Mouse (Mus musculus) CD4-positive, CD25-positive, alpha-beta regulatory T cell, adult 4 months (primary cell): ENCODE data around the gene Bglap. TPM values are rescaled to one million over a fixed set of nuclear protein-coding genes. Genes with fewer than 3 reads are reported as not detected.
"Not testable (repeated sequence)": the region's sequence is repeated elsewhere in the genome, so short reads cannot be mapped to it uniquely, and the experiment has no call there.

Experiments
- ATAC-seq: one replicate; pipeline ENCODE4 v1.8.0; 2017
- polyA plus RNA-seq, 2 experiments: library from polyadenylated mRNA; unstranded; fragments of 100-300 nt; shearing (Covaris generic); gene quantifications; one replicate each; pipeline ENCODE4 v1.2.1; 2017

Bglap gene
- polyA plus RNA-seq, 2 experiments from 2014 or later, result not detected

GRCm38 (mm10) chr3:88393776-88394375 lies 9.6 kb upstream of the Bglap start:
- ATAC-seq, result no peak

GRCm38 (mm10) chr3:88382383-88382782 lies 1.9 kb downstream of the Bglap start:
- not testable (repeated sequence) for ATAC-seq

GRCm38 (mm10) chr3:88381389-88382315 lies 2.6 kb downstream of the Bglap start:
- ATAC-seq, result peak; percentile 98

DNA sequence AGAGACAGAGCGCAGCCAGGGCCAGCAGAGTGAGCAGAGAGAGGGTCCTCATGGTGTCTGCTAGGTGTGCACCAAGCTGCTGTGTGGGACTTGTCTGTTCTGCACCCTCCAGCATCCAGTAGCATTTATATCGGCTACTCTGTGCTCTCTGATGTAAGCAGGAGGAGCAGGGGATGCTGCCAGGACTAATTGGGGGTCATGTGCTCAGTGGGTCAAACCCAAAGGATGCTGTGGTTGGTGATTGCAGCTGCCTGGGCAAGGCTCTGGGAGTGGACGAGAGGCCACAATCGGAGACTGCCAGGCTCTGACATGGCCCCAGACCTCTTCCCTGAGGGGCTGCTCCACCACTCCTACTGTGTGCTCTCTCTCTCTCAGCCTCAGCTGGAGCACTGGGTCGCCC lies 5.7 kb downstream of the Bglap start, which contains the start of gene Bglap2:
Gene Bglap2, minus strand, starts transcription at position 101 of the 400 bp plus-strand sequence.
- ATAC-seq, result not testable (repeated sequence)

- ATAC-seq, result not testable (repeated sequence)
Observed at GRCm38 (mm10) chr3:88376644-88377043, 7.6 kb downstream of the Bglap start.

- ATAC-seq, result peak; percentile 93
Observed at GRCm38 (mm10) chr3:88375750-88376626, 8.3 kb downstream of the Bglap start.

GRCm38 (mm10) chr3:88372643-88373042 lies 11.6 kb downstream of the Bglap start, which contains the start of gene Bglap3:
TSS of gene Bglap3 (minus strand) at chr3:88372743.
- ATAC-seq, result not testable (repeated sequence)

DNA sequence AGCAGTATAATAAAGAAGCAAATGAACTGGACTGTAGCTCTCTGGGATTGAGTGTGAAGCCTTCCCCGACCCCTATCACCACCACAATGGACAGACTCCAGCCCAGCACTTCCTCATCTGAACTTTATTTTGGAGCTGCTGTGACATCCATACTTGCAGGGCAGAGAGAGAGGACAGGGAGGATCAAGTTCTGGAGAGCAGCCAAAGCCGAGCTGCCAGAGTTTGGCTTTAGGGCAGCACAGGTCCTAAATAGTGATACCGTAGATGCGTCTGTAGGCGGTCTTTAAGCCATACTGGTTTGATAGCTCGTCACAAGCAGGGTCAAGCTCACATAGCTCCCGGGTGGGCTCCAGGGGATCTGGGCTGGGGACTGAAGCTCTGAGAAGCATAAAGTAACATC lies 15.8 kb downstream of the Bglap start:
- ATAC-seq, result not testable (repeated sequence)

- not testable (repeated sequence) for ATAC-seq
Observed at GRCm38 (mm10) chr3:88367517-88367916, 16.7 kb downstream of the Bglap start.

GRCm38 (mm10) chr3:88366830-88367428 lies 17.3 kb downstream of the Bglap start:
- peak; percentile 95 for ATAC-seq

GRCm38 (mm10) chr3:88365705-88366361 lies 18.4 kb downstream of the Bglap start:
- ATAC-seq, result no peak

GRCm38 (mm10) chr3:88364337-88364736 lies 19.9 kb downstream of the Bglap start, which contains the start of gene Paqr6:
TSS of gene Paqr6 (plus strand) at chr3:88364584.
- no peak for ATAC-seq

GRCm38 (mm10) chr3:88363700-88364099 lies 20.6 kb downstream of the Bglap start:
- no peak for ATAC-seq

DNA sequence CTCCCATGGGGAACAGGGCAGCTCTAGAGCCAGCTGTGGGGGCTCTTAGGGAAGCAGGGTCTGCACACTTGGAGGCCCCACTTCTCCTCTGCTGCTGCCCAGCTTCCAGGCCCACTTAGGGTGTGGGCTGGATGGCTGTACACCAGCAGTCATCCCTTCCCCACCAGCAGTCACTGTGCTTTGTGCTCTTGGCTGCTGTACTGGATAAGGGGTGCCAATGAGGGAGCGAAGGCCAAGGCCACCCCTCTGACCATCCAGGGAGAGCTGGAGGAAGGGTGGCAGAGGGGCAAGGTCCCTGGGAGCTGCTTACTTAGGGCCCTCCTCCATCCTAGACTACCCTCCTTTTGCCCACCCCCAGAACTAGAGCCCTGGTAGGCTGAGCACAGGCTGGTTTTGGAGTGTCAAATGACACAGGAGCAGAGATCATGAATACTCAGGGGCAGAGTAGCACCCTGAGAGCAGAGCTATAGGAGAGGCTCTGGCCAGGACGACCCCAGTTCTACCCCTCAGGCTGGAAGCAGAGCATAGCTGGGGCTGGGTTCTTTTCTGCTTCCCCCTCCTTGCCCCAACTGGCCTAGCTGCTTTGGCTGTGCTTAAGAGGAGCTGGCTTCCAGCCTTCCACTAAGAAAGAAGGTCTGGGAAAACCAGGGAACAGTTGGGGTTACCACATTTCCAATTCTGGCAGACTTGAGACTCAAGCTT lies 22.5 kb downstream of the Bglap start:
- ATAC-seq, result no peak

DNA sequence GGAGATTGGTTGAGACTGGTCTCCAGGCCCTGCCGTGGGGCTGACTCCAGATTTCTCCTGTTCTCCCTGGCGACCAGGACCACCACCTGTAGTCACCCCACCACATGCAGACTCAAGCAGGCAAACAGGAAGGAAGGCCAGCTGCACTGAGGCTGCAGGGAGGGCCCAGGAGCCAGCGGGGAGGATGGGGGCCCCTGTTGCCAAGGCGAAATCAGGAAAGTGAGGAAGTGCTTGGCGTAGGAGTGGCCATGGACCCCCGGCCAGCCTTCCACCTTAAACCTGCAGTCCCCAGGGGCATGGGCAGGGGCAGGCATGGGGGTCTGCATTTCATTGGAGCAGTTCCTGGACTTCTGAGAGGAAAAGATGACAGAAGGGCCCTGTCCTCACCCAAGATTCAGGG lies 23.2 kb downstream of the Bglap start:
- no peak for ATAC-seq

- ATAC-seq, result no peak
Observed at GRCm38 (mm10) chr3:88359989-88360388, 24.3 kb downstream of the Bglap start.

GRCm38 (mm10) chr3:88359584-88359983 lies 24.7 kb downstream of the Bglap start:
- no peak for ATAC-seq

DNA sequence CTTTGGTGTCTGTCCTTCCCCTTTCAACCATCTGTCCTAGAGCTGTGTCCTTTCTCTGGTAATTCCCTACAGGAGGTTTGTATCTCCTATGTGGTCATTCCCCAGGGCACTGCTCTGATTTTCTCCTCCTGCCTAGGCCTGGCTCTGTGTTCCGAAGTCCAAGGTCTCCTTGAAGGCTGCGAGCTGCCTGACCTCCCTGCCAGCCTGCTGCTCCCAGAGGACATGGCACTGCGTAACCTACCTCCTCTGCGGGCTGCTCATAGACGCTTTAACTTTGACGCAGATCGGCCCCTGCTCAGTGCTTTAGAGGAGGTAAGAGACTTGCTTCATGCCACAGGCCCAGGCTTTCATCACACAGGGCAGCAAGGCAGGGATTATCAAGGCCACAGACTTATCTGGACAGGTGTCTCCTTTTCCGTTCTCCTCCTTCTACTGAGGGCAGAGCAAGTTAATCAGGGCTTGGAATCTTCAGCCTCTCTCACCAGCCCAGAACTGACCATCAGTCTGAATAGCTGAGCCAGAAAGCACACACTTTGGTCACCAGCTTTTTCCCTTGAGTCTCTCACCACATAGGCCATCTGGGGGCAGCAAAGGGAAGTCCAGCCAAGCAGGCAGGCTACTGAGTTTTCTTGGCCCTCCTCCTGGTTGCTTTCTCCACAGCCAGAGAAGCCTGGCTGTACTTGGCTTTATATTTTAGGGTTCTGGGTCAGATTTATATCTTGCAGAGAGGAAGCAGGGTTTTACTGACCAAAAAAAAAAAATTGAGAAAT lies 29.7 kb downstream of the Bglap start:
- no peak for ATAC-seq

DNA sequence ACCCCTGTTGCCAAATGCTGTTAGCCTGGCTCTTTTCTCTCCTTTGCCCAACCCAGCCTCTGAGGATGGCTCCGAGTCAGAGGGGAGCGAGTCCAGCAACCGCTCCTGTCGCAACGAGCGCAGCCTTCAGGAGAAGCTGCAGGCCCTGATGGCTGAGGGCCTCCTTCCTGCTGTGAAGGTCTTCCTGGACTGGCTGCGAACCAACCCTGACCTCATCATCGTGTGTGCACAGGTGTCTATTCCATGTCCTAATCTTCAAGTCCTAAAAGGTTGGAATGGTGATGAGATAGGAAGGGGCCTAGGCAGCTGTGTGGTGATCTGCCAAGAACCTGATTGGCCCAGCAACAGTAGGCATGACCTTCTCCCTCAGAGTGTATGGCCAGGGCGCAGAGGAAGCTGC lies 31.4 kb downstream of the Bglap start:
- no peak for ATAC-seq

DNA sequence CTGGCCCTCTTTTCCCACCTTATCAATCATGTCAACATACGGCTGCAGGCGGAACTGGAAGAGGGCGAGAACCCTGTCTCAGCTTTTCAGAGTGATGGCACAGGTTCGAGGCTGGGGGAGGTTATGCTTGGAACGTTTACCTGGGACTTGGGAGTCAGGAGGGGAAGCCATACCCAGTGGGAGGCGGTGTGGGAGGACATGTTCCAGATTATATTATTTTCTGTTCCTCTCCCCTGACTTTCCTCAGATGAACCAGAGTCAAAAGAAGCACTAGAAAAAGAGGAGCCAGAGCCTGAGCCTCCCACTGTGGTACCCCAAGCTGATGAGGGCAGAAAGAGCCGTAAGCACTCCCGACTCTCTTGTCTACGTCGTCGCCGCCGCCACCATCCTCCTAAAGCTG lies 33.5 kb downstream of the Bglap start:
- ATAC-seq, result no peak
